Mouse (Mus musculus): ENCODE measurements around the gene Stxbp4. TPM values are rescaled to one million over a fixed set of nuclear protein-coding genes. Genes with fewer than 3 reads are reported as not detected.

Stxbp4 gene
- polyA plus RNA-seq (2012; rRNA removed; ENCODE audit: low replicate concordance) = 1.2 and 2.8 TPM in 2 replicates

GRCm38 (mm10) chr11:90637440-90638311 is at the start of gene Stxbp4, which contains the start of gene Cox11:
Stxbp4 (minus strand) TSS chr11:90638084.
Cox11 (plus strand) TSS chr11:90638173.

Other genes starting within 250 kb of the Stxbp4 start
- 7.7 and 11.9 TPM in 2 replicates for gene Hlf, start 247.2 kb downstream of the Stxbp4 start, polyA plus RNA-seq (2012; rRNA removed; ENCODE audit: low replicate concordance)
- 9.5 and 16.4 TPM in 2 replicates for gene Cox11, start 89 bp upstream of the Stxbp4 start, polyA plus RNA-seq (2012; rRNA removed; ENCODE audit: low replicate concordance)
- 1.9 and 3.5 TPM in 2 replicates for gene Tom1l1, start 50.3 kb upstream of the Stxbp4 start, polyA plus RNA-seq (2012; rRNA removed; ENCODE audit: low replicate concordance)